Mouse (Mus musculus): ENCODE measurements around the gene Prkcb.

Prkcb gene

GRCm38 (mm10) chr7:122395976-122396315, 107.4 kb downstream of the Prkcb start:
- DNase-seq (ENCODE audit: extremely low spot score, low spot score): no peak

GRCm38 (mm10) chr7:122397699-122398098, 109.1 kb downstream of the Prkcb start:
- DNase-seq (ENCODE audit: extremely low spot score, low spot score): no peak

GRCm38 (mm10) chr7:122402041-122402440, 113.5 kb downstream of the Prkcb start:
- no peak for DNase-seq (ENCODE audit: extremely low spot score, low spot score)

- no peak for DNase-seq (ENCODE audit: extremely low spot score, low spot score)
Observed at GRCm38 (mm10) chr7:122403343-122403742, 114.8 kb downstream of the Prkcb start.

GRCm38 (mm10) chr7:122404571-122405393, 116.2 kb downstream of the Prkcb start:
- DNase-seq (ENCODE audit: extremely low spot score, low spot score): peak; percentile 43

GRCm38 (mm10) chr7:122406625-122407024, 118.1 kb downstream of the Prkcb start:
- DNase-seq (ENCODE audit: extremely low spot score, low spot score): no peak

- no peak for DNase-seq (ENCODE audit: extremely low spot score, low spot score)
Observed at GRCm38 (mm10) chr7:122409945-122410344, 121.4 kb downstream of the Prkcb start.

GRCm38 (mm10) chr7:122410873-122411272, 122.3 kb downstream of the Prkcb start:
- no peak for DNase-seq (ENCODE audit: extremely low spot score, low spot score)

- DNase-seq (ENCODE audit: extremely low spot score, low spot score): no peak
Observed at GRCm38 (mm10) chr7:122413231-122413630, 124.7 kb downstream of the Prkcb start.

GRCm38 (mm10) chr7:122414146-122414545, 125.6 kb downstream of the Prkcb start:
- DNase-seq (ENCODE audit: extremely low spot score, low spot score): no peak

- no peak for DNase-seq (ENCODE audit: extremely low spot score, low spot score)
Observed at GRCm38 (mm10) chr7:122414608-122415007, 126.1 kb downstream of the Prkcb start.

GRCm38 (mm10) chr7:122415387-122415786, 126.8 kb downstream of the Prkcb start:
- DNase-seq (ENCODE audit: extremely low spot score, low spot score): no peak

- no peak for DNase-seq (ENCODE audit: extremely low spot score, low spot score)
Observed at GRCm38 (mm10) chr7:122415904-122416303, 127.4 kb downstream of the Prkcb start.

- DNase-seq (ENCODE audit: extremely low spot score, low spot score): no peak
Observed at GRCm38 (mm10) chr7:122418551-122418950, 130.0 kb downstream of the Prkcb start.

GRCm38 (mm10) chr7:122423816-122424215, 135.3 kb downstream of the Prkcb start:
- DNase-seq (ENCODE audit: extremely low spot score, low spot score): no peak

- no peak for DNase-seq (ENCODE audit: extremely low spot score, low spot score)
Observed at GRCm38 (mm10) chr7:122429134-122429533, 140.6 kb downstream of the Prkcb start.

- no peak for DNase-seq (ENCODE audit: extremely low spot score, low spot score)
Observed at GRCm38 (mm10) chr7:122432401-122432800, 143.8 kb downstream of the Prkcb start.

- no peak for DNase-seq (ENCODE audit: extremely low spot score, low spot score)
Observed at GRCm38 (mm10) chr7:122433377-122433776, 144.8 kb downstream of the Prkcb start.

- no peak for DNase-seq (ENCODE audit: extremely low spot score, low spot score)
Observed at GRCm38 (mm10) chr7:122434941-122435340, 146.4 kb downstream of the Prkcb start.

GRCm38 (mm10) chr7:122435561-122435960, 147.0 kb downstream of the Prkcb start:
- no peak for DNase-seq (ENCODE audit: extremely low spot score, low spot score)

- DNase-seq (ENCODE audit: extremely low spot score, low spot score): no peak
Observed at GRCm38 (mm10) chr7:122437390-122437789, 148.8 kb downstream of the Prkcb start.

- peak; percentile 27 for DNase-seq (ENCODE audit: extremely low spot score, low spot score)
Observed at GRCm38 (mm10) chr7:122445056-122445455, 156.5 kb downstream of the Prkcb start.

- no peak for DNase-seq (ENCODE audit: extremely low spot score, low spot score)
Observed at GRCm38 (mm10) chr7:122452671-122453070, 164.1 kb downstream of the Prkcb start.
